Mouse (Mus musculus) limb, embryonic 15.5 days (tissue): ENCODE results near the gene Aktip. TPM values are rescaled to one million over a fixed set of nuclear protein-coding genes. Genes with fewer than 3 reads are reported as not detected.

Experiments
- ATAC-seq: fragments of 200-750 bp; cut with Nextera tagmentation; 2 replicates; pipeline ENCODE4 v1.8.0; 2017; ENCODE audit warnings: low read depth, moderate TSS enrichment; ENCODE audit not compliant: insufficient number of reproducible peaks, low FRiP score, low TSS enrichment
- H3K27ac ChIP-seq: fragments of 300-500 bp; sonication (generic); 2 replicates; pipeline ENCODE4 v1.5.1; 2015; ENCODE audit warnings: moderate library complexity, mild to moderate bottlenecking, inconsistent platforms
- H3K27me3 ChIP-seq: fragments of 300-500 bp; sonication (generic); 2 replicates; pipeline ENCODE4 v1.6.1; 2015; ENCODE audit warnings: inconsistent platforms
- H3K36me3 ChIP-seq: fragments of 300-500 bp; sonication (generic); 2 replicates; pipeline ENCODE4 v1.6.1; 2015; ENCODE audit warnings: inconsistent platforms
- H3K4me1 ChIP-seq: fragments of 300-500 bp; sonication (generic); 2 replicates; pipeline ENCODE4 v1.6.1; 2015; ENCODE audit warnings: inconsistent platforms
- H3K4me2 ChIP-seq: fragments of 300-500 bp; sonication (generic); 2 replicates; pipeline ENCODE4 v1.6.1; 2015; ENCODE audit warnings: mild to moderate bottlenecking, inconsistent platforms
- H3K4me3 ChIP-seq: fragments of 300-500 bp; sonication (generic); 2 replicates; pipeline ENCODE4 v1.5.1; 2015; ENCODE audit warnings: mild to moderate bottlenecking, inconsistent platforms
- H3K9ac ChIP-seq: fragments of 300-500 bp; sonication (generic); 2 replicates; pipeline ENCODE4 v1.6.1; 2015; ENCODE audit warnings: inconsistent platforms
- H3K9me3 ChIP-seq: fragments of 300-500 bp; sonication (generic); 2 replicates; pipeline ENCODE4 v1.6.1; 2016; ENCODE audit warnings: inconsistent platforms
- WGBS: fragments of 180-500 bp; shearing (Covaris S2); methylation state at CpG from one replicate; pipeline ENCODE4 v1.1.7; 2015; 5-methylcytosine and 5-hydroxymethylcytosine counted together
- polyA plus RNA-seq: library from polyadenylated mRNA; unstranded; fragments of >200 nt; fragmentation: Nextera tagmentation; extraction: Ambion mirVana; gene quantifications from 2 replicates; pipeline ENCODE4 v1.2.1, GENCODE M21; 2015

Aktip gene
- polyA plus RNA-seq, 1 experiment from 2014 or later = 63.6 TPM

GRCm38 (mm10) chr8:91217062-91217905 lies 17.5 kb upstream of the Aktip start:
- 61% methylated on average over 5 of the region's 5 CpGs for WGBS
- peaks cover 3% of the 10 kb centered on the region; the same call in 1 of the 2 replicates for H3K36me3 ChIP-seq
- H3K4me2 ChIP-seq = no peak overlapping the region
- ATAC-seq = no peak
- no peaks in the 10 kb centered on the region for H3K9me3 ChIP-seq
- H3K4me3 ChIP-seq = no peak overlapping the region
- no peaks in the 10 kb centered on the region for H3K27me3 ChIP-seq
- peak overlapping the region; percentile 64 for H3K27ac ChIP-seq
- 0 out of 2 replicates have a peak, but pooled peaks cover 3% of the 10 kb centered on the region for H3K4me1 ChIP-seq
- H3K9ac ChIP-seq = no peak overlapping the region

GRCm38 (mm10) chr8:91214287-91214686 lies 14.5 kb upstream of the Aktip start:
- H3K9ac ChIP-seq = no peak overlapping the region
- 70% methylated on average over 3 of the region's 3 CpGs for WGBS
- ATAC-seq = no peak
- no peaks in the 10 kb centered on the region for H3K27me3 ChIP-seq
- H3K36me3 ChIP-seq = no peaks in the 10 kb centered on the region
- H3K4me3 ChIP-seq = no peak overlapping the region
- H3K27ac ChIP-seq = no peak overlapping the region
- no peak overlapping the region for H3K4me2 ChIP-seq
- 0 out of 2 replicates have a peak, but pooled peaks cover 3% of the 10 kb centered on the region for H3K4me1 ChIP-seq
- no peaks in the 10 kb centered on the region for H3K9me3 ChIP-seq

DNA sequence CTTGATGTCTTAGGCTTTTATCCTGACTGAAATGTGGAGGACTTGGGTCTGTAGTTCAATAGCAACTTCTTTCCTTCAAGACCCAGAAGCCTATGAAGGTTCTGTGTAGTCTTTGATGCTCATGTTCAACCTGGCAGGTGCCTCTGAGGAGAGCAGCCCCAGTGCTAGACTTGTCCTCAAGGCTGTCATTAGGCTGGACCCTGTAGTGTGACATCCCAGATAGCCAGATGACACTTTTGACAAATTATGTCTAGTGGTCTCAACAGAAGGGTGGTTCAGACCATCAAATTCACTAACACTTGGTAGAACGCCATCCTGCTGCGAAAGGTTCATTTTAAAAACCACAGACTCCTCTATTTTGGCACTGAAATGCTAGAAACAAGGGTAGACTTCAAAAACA lies 13.2 kb upstream of the Aktip start:
- H3K4me1 ChIP-seq = 0 out of 2 replicates have a peak, but pooled peaks cover 3% of the 10 kb centered on the region
- H3K36me3 ChIP-seq = no peaks in the 10 kb centered on the region
- no peaks in the 10 kb centered on the region for H3K27me3 ChIP-seq
- H3K4me3 ChIP-seq = no peak overlapping the region
- H3K27ac ChIP-seq = no peak overlapping the region
- 87% methylated on average over 2 of the region's 2 CpGs for WGBS
- no peak for ATAC-seq
- H3K9me3 ChIP-seq = no peaks in the 10 kb centered on the region
- no peak overlapping the region for H3K4me2 ChIP-seq
- H3K9ac ChIP-seq = no peak overlapping the region

- no peak overlapping the region for H3K27ac ChIP-seq
Observed at GRCm38 (mm10) chr8:91209658-91210057, 9.9 kb upstream of the Aktip start.

GRCm38 (mm10) chr8:91207676-91208075 lies 7.9 kb upstream of the Aktip start:
- no peak overlapping the region for H3K27ac ChIP-seq
- H3K4me1 ChIP-seq = no peaks in the 10 kb centered on the region
- H3K4me3 ChIP-seq = no peak overlapping the region
- ATAC-seq = no peak
- H3K9me3 ChIP-seq = no peaks in the 10 kb centered on the region
- no peak overlapping the region for H3K9ac ChIP-seq
- no peaks in the 10 kb centered on the region for H3K36me3 ChIP-seq
- no peaks in the 10 kb centered on the region for H3K27me3 ChIP-seq
- 71% methylated on average over 2 of the region's 2 CpGs for WGBS
- H3K4me2 ChIP-seq = no peak overlapping the region

More at GRCm38 (mm10) chr8:91209658-91210057, 9.9 kb upstream of the Aktip start:
- no peak overlapping the region for H3K4me3 ChIP-seq
- H3K36me3 ChIP-seq = no peaks in the 10 kb centered on the region
- H3K4me2 ChIP-seq = no peak overlapping the region
- no peaks in the 10 kb centered on the region for H3K27me3 ChIP-seq
- ATAC-seq = no peak
- 74% methylated on average over 3 of the region's 3 CpGs for WGBS
- no peaks in the 10 kb centered on the region for H3K4me1 ChIP-seq
- H3K9me3 ChIP-seq = no peaks in the 10 kb centered on the region
- no peak overlapping the region for H3K9ac ChIP-seq

DNA sequence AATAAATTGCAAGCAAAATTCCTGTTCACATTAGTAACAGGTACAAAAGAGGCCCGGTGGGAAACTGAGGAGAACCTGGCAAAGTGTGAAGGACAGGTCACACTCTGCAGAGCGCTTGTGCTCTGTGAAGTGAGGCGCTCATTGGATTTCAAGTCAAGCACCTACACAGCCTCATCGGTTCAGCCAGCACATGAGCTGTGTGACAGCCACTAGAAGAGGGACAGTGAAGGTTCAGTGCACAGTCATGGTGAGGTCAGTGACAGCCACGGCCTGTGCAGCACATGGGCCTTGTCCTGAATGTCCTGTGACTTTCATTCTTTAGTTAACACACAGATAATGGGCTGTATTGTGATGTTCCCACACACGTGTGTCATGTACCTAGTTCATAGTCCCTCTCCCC lies 6.1 kb upstream of the Aktip start:
- no peaks in the 10 kb centered on the region for H3K9me3 ChIP-seq
- no peak overlapping the region for H3K9ac ChIP-seq
- H3K36me3 ChIP-seq = no peaks in the 10 kb centered on the region
- H3K4me1 ChIP-seq = no peaks in the 10 kb centered on the region
- H3K4me2 ChIP-seq = no peak overlapping the region
- H3K4me3 ChIP-seq = no peak overlapping the region
- WGBS = 89% methylated on average over 6 of the region's 6 CpGs
- ATAC-seq = no peak
- H3K27me3 ChIP-seq = no peaks in the 10 kb centered on the region
- H3K27ac ChIP-seq = no peak overlapping the region

- no peak overlapping the region for H3K4me2 ChIP-seq
- peaks cover 4% of the 10 kb centered on the region; the same call in 1 of the 2 replicates for H3K4me1 ChIP-seq
- H3K9ac ChIP-seq = no peak overlapping the region
- 87% methylated on average over 2 of the region's 2 CpGs for WGBS
- no peaks in the 10 kb centered on the region for H3K9me3 ChIP-seq
- ATAC-seq = no peak
- no peak overlapping the region for H3K27ac ChIP-seq
- H3K4me3 ChIP-seq = no peak overlapping the region
- no peaks in the 10 kb centered on the region for H3K36me3 ChIP-seq
- no peaks in the 10 kb centered on the region for H3K27me3 ChIP-seq
Observed at GRCm38 (mm10) chr8:91201184-91201583, 1.4 kb upstream of the Aktip start.

DNA sequence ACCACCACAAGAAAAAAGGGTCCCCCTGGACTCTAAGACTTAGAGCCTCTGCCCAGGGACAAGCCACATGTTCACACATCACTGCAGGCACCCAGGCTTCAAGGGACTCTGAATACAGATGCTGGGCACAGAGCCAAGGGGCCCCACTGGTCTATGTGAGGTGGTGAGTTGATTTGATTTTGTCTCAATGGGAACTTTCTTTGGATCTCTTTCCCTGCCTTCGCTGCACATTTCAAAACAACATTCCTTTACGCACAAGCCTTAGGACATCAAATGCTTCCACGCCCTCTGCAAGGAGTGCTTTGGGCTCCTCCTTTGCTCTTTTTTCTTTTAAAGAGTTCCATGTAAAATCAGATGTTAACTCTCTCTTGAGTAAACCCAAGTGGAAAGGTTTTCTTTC lies 1.7 kb downstream of the Aktip start:
- no peak for ATAC-seq
- H3K9ac ChIP-seq = no peak overlapping the region
- 0 out of 2 replicates have a peak, but pooled peaks cover 4% of the 10 kb centered on the region for H3K27me3 ChIP-seq
- H3K9me3 ChIP-seq = no peaks in the 10 kb centered on the region
- no peak overlapping the region for H3K4me2 ChIP-seq
- H3K27ac ChIP-seq = peak overlapping the region; percentile 50
- H3K4me3 ChIP-seq = no peak overlapping the region
- no peaks in the 10 kb centered on the region for H3K36me3 ChIP-seq
- H3K4me1 ChIP-seq = peaks cover 4% of the 10 kb centered on the region; the same call in 1 of the 2 replicates
- 23% methylated on average over 3 of the region's 3 CpGs for WGBS

- H3K9ac ChIP-seq = no peak overlapping the region
- no peak overlapping the region for H3K27ac ChIP-seq
- WGBS = 72% methylated on average over 5 of the region's 5 CpGs
- peaks cover 4% of the 10 kb centered on the region; the same call in 1 of the 2 replicates for H3K4me1 ChIP-seq
- H3K9me3 ChIP-seq = no peaks in the 10 kb centered on the region
- no peak for ATAC-seq
- peaks cover 4% of the 10 kb centered on the region; the same call in 1 of the 2 replicates for H3K27me3 ChIP-seq
- no peaks in the 10 kb centered on the region for H3K36me3 ChIP-seq
- no peak overlapping the region for H3K4me2 ChIP-seq
- no peak overlapping the region for H3K4me3 ChIP-seq
Observed at GRCm38 (mm10) chr8:91197233-91197632, 2.5 kb downstream of the Aktip start.

- no peak for ATAC-seq
- Histone ChIP-seq H3K27me3 (peaks cover 4% of the 10 kb centered on the region; the same call in 1 of the 2 replicates), H3K27ac (no peak overlapping the region), H3K4me1 (peaks cover 4% of the 10 kb centered on the region; the same call in 1 of the 2 replicates), H3K4me2 (no peak overlapping the region), H3K4me3 (no peak overlapping the region), H3K9ac (no peak overlapping the region), H3K36me3 (no peaks in the 10 kb centered on the region), H3K9me3 (no peaks in the 10 kb centered on the region)
- 73% methylated on average over 12 of the region's 12 CpGs for WGBS
Observed at GRCm38 (mm10) chr8:91196661-91197060, 3.1 kb downstream of the Aktip start.

- Histone ChIP-seq H3K9me3 (no peaks in the 10 kb centered on the region), H3K36me3 (no peaks in the 10 kb centered on the region), H3K4me1 (peaks cover 13% of the 10 kb centered on the region), H3K4me3 (no peak overlapping the region), H3K27ac (no peak overlapping the region), H3K9ac (no peak overlapping the region), H3K4me2 (no peak overlapping the region), H3K27me3 (peaks cover 16% of the 10 kb centered on the region)
- no peak for ATAC-seq
- 64% methylated on average over 2 of the region's 2 CpGs for WGBS
Observed at GRCm38 (mm10) chr8:91194081-91194480, 5.7 kb downstream of the Aktip start.

- H3K27me3 ChIP-seq = peaks cover 26% of the 10 kb centered on the region
- 73% methylated on average over 5 of the region's 5 CpGs for WGBS
- no peaks in the 10 kb centered on the region for H3K9me3 ChIP-seq
- peaks cover 12% of the 10 kb centered on the region for H3K4me1 ChIP-seq
- H3K4me3 ChIP-seq = no peak overlapping the region
- H3K27ac ChIP-seq = no peak overlapping the region
- H3K36me3 ChIP-seq = no peaks in the 10 kb centered on the region
- no peak overlapping the region for H3K9ac ChIP-seq
- no peak overlapping the region for H3K4me2 ChIP-seq
- no peak for ATAC-seq
Observed at GRCm38 (mm10) chr8:91192941-91193340, 6.8 kb downstream of the Aktip start.
